Mouse (Mus musculus): ENCODE measurements at regions not wholly inside any gene's neighbourhood (a gene's known extent, or its start where the extent isn't known, plus 50 kb on each side); places are given as distances from the start of the nearest gene placed in this dataset.

DNA sequence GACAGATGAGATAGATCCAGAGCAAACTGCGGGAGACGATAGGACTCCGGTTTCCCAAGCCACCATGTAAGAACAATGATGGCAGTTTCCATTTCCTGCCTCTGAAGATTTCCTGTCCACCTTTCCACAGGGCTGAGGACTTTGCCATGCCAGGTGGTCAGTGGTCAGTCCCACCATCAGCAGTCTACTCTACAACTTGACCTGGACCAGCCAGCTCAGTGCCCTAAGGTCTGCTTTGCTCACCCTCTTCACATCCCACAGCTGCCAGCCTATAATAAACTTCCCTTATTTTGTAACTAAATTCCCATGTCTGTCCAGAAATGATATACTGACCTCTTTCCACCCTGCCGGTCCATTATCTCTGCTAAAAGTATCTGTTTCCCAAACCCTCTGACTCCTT lies 315.7 kb upstream of the Spred2 start:
- Histone ChIP-seq H3K27me3 (replicated peaks; ENCODE audit: control insufficient read depth, insufficient read depth, low read length) (no peaks in the 10 kb centered on the region), H3K4me2 (replicated peaks; ENCODE audit: low read depth) (no peak overlapping the region), H3K4me1 (replicated peaks; ENCODE audit: control insufficient read depth, insufficient read depth, low read length) (no peaks in the 10 kb centered on the region), H3K27ac (ENCODE audit: low read depth, low read length) (no peak overlapping the region), H3K36me3 (ENCODE audit: control insufficient read depth, insufficient read depth) (no peaks in the 10 kb centered on the region), H3K9me3 (ENCODE audit: control insufficient read depth) (no peaks in the 10 kb centered on the region), H3K4me3 (ENCODE audit: low read depth, low read length) (no peak overlapping the region), H3K9ac (ENCODE audit: low read depth, low read length) (no peak overlapping the region)
- TF ChIP-seq CTCF (IDR thresholded peaks at IDR 0.05; ENCODE audit: low read depth) = no peak
- WGBS = 90% methylated on average over 4 of the region's 4 CpGs
- no peak for ATAC-seq

DNA sequence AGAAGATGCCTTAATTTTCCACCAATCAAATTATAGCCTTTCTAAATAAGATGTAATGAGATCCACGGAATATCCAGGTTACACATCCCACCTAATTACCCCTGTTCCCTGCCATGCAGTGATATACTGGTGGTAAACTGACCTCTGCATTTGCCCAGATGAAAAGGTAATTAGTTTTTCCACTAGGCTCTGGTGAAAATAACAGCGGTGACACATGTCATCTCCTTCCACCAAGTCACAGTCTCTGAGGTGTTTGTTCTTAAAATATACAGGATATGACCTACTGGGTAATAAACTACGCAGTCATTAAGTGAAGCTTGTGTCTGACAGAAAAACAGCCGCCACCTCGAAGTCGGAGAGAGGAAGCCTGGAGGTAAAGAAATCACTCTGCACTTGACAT lies 313.6 kb upstream of the Spred2 start:
- H3K4me2 ChIP-seq (replicated peaks; ENCODE audit: low read depth) = no peak overlapping the region
- 55% methylated on average over 6 of the region's 6 CpGs for WGBS
- H3K4me3 ChIP-seq (ENCODE audit: low read depth, low read length) = no peak overlapping the region
- no peaks in the 10 kb centered on the region for H3K9me3 ChIP-seq (ENCODE audit: control insufficient read depth)
- no peak overlapping the region for H3K9ac ChIP-seq (ENCODE audit: low read depth, low read length)
- H3K27me3 ChIP-seq (replicated peaks; ENCODE audit: control insufficient read depth, insufficient read depth, low read length) = no peaks in the 10 kb centered on the region
- TF ChIP-seq CTCF (IDR thresholded peaks at IDR 0.05; ENCODE audit: low read depth) = no peak
- ATAC-seq = no peak
- no peaks in the 10 kb centered on the region for H3K4me1 ChIP-seq (replicated peaks; ENCODE audit: control insufficient read depth, insufficient read depth, low read length)
- H3K27ac ChIP-seq (ENCODE audit: low read depth, low read length) = no peak overlapping the region
- no peaks in the 10 kb centered on the region for H3K36me3 ChIP-seq (ENCODE audit: control insufficient read depth, insufficient read depth)

DNA sequence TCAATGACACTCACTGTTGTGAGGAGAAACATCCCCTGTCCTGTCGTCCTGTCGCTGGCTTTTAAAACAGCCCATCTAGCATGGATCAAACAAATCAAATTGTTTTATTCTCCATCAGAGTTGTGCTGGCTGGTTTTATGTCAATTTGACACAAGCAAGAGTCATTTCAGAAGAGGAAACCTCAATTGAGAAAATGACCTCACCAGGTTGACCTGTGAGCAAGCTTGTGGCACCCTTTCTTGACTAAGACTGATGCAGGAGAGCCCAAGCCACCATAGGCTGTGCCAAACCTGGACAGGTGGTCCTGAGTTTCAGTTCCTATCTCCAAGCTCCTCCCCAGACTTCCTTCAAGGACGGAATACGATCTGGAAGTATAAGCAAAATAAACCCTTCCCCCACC lies 313.0 kb upstream of the Spred2 start:
- no peaks in the 10 kb centered on the region for H3K4me1 ChIP-seq (replicated peaks; ENCODE audit: control insufficient read depth, insufficient read depth, low read length)
- H3K9ac ChIP-seq (ENCODE audit: low read depth, low read length) = no peak overlapping the region
- no peak overlapping the region for H3K27ac ChIP-seq (ENCODE audit: low read depth, low read length)
- H3K36me3 ChIP-seq (ENCODE audit: control insufficient read depth, insufficient read depth) = no peaks in the 10 kb centered on the region
- TF ChIP-seq CTCF (IDR thresholded peaks at IDR 0.05; ENCODE audit: low read depth) = no peak
- H3K27me3 ChIP-seq (replicated peaks; ENCODE audit: control insufficient read depth, insufficient read depth, low read length) = no peaks in the 10 kb centered on the region
- no peak for ATAC-seq
- H3K9me3 ChIP-seq (ENCODE audit: control insufficient read depth) = no peaks in the 10 kb centered on the region
- H3K4me3 ChIP-seq (ENCODE audit: low read depth, low read length) = no peak overlapping the region
- H3K4me2 ChIP-seq (replicated peaks; ENCODE audit: low read depth) = no peak overlapping the region
- 77% methylated on average over 4 of the region's 4 CpGs for WGBS

DNA sequence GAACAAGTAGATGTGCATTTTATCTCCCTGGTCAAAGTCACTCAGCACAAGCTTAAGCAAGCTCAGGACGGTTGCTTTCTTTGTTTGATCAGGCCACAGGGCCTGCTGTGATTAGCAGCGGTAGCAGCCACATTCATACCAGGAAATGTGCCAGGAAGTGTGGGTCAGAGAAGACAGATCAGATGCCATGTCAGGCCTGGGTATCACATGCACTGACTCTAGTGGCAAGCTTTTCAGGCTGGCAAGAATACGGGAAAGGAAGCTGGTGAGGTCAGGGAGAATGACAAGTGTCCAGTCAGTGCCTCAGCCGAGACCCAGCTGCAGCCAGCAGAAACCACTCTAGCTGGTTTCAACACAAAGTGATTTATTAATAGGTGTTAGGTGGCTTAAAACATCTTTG lies 307.7 kb upstream of the Spred2 start:
- Histone ChIP-seq H3K9me3 (ENCODE audit: control insufficient read depth) (no peaks in the 10 kb centered on the region), H3K9ac (ENCODE audit: low read depth, low read length) (no peak overlapping the region), H3K4me3 (ENCODE audit: low read depth, low read length) (no peak overlapping the region), H3K27ac (ENCODE audit: low read depth, low read length) (no peak overlapping the region), H3K4me1 (replicated peaks; ENCODE audit: control insufficient read depth, insufficient read depth, low read length) (no peaks in the 10 kb centered on the region), H3K4me2 (replicated peaks; ENCODE audit: low read depth) (no peak overlapping the region), H3K36me3 (ENCODE audit: control insufficient read depth, insufficient read depth) (no peaks in the 10 kb centered on the region), H3K27me3 (replicated peaks; ENCODE audit: control insufficient read depth, insufficient read depth, low read length) (no peaks in the 10 kb centered on the region)
- 63% methylated on average over 4 of the region's 4 CpGs for WGBS
- no peak for ATAC-seq
- no peak for TF ChIP-seq CTCF (IDR thresholded peaks at IDR 0.05; ENCODE audit: low read depth)

DNA sequence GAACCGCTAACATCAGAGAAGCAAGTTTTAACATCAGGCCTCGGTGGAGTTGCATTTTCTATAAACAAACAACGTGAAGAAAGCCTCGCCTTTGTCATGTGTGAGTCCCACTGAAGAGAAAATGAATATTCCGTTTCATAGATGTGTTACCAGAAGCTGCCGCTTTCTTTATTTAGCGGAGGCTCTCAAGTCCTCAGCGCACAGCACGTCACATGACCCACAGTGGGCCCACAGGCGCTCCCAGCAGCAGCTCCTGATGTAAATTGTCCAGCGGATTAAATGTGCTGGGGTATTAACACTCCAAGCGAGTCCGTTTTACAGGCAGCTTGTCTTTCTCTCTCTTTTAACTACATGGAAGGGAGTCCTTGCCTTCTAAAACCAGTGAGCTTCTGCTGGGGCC lies 304.7 kb upstream of the Spred2 start:
- WGBS = 77% methylated on average over 13 of the region's 13 CpGs
- no peak overlapping the region for H3K4me3 ChIP-seq (ENCODE audit: low read depth, low read length)
- ATAC-seq = no peak
- H3K9me3 ChIP-seq (ENCODE audit: control insufficient read depth) = no peaks in the 10 kb centered on the region
- no peaks in the 10 kb centered on the region for H3K36me3 ChIP-seq (ENCODE audit: control insufficient read depth, insufficient read depth)
- H3K9ac ChIP-seq (ENCODE audit: low read depth, low read length) = no peak overlapping the region
- H3K27ac ChIP-seq (ENCODE audit: low read depth, low read length) = no peak overlapping the region
- no peak overlapping the region for H3K4me2 ChIP-seq (replicated peaks; ENCODE audit: low read depth)
- H3K4me1 ChIP-seq (replicated peaks; ENCODE audit: control insufficient read depth, insufficient read depth, low read length) = no peaks in the 10 kb centered on the region
- TF ChIP-seq CTCF (IDR thresholded peaks at IDR 0.05; ENCODE audit: low read depth) = no peak
- H3K27me3 ChIP-seq (replicated peaks; ENCODE audit: control insufficient read depth, insufficient read depth, low read length) = no peaks in the 10 kb centered on the region

DNA sequence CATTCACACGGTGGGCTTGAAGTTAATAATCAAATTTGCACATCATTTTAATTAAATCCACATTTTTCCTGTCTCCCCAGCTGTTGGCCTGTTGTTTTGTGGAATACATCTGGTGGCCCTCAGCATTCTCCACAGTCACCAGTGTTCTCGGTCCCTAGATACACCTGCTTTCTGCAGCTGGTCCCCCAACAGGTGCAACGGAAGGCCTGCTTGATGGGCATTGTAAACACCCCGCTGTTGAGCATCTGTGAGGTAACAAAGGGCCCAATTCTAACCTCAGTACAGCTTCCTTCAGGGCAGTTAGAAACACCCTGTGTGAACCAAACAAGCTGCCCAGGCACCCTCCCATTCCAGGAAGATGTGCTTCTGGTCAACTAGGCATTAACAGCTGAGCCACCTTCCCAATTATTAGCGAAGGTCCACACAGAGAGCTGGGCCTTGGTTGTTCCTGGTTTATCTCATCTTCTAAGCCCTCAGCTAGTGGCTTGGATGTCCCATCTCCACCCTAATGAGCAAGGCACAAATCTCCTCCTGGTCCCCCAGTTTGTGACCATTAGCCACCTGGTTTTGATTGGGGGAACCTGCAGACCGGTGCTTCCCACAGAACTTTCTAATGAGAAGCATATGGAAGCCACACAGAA lies 293.0 kb upstream of the Spred2 start:
- H3K27me3 ChIP-seq (replicated peaks; ENCODE audit: control insufficient read depth, insufficient read depth, low read length) = no peaks in the 10 kb centered on the region
- H3K9ac ChIP-seq (ENCODE audit: low read depth, low read length) = no peak overlapping the region
- H3K4me2 ChIP-seq (replicated peaks; ENCODE audit: low read depth) = no peak overlapping the region
- no peak for ATAC-seq
- no peak for TF ChIP-seq CTCF (IDR thresholded peaks at IDR 0.05; ENCODE audit: low read depth)
- 91% methylated on average over 6 of the region's 6 CpGs for WGBS
- H3K27ac ChIP-seq (ENCODE audit: low read depth, low read length) = no peak overlapping the region
- H3K36me3 ChIP-seq (ENCODE audit: control insufficient read depth, insufficient read depth) = no peaks in the 10 kb centered on the region
- H3K9me3 ChIP-seq (ENCODE audit: control insufficient read depth) = no peaks in the 10 kb centered on the region
- H3K4me3 ChIP-seq (ENCODE audit: low read depth, low read length) = no peak overlapping the region
- H3K4me1 ChIP-seq (replicated peaks; ENCODE audit: control insufficient read depth, insufficient read depth, low read length) = no peaks in the 10 kb centered on the region

DNA sequence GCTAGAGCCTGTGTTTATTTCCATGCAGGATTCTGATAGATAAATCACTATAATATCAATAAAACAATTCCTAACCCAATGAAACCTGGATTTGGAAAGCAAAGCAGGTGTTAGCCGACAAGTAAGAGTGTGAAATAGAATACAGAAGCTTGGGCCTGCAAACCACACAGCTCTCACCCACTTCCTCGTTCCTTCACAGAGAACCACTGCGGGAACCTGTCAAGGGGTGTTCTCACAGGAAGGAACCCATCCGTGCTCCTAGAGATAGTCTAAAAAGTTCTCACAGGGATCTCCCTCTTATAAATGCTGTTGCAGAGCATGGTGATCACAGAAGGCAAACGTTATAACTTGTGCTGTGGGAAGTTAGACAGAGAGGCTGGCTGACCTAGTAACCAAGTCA lies 291.7 kb upstream of the Spred2 start:
- H3K27me3 ChIP-seq (replicated peaks; ENCODE audit: control insufficient read depth, insufficient read depth, low read length) = no peaks in the 10 kb centered on the region
- no peaks in the 10 kb centered on the region for H3K4me1 ChIP-seq (replicated peaks; ENCODE audit: control insufficient read depth, insufficient read depth, low read length)
- WGBS = 68% methylated on average over 5 of the region's 5 CpGs
- H3K27ac ChIP-seq (ENCODE audit: low read depth, low read length) = no peak overlapping the region
- ATAC-seq = no peak
- TF ChIP-seq CTCF (IDR thresholded peaks at IDR 0.05; ENCODE audit: low read depth) = no peak
- H3K4me2 ChIP-seq (replicated peaks; ENCODE audit: low read depth) = no peak overlapping the region
- H3K9me3 ChIP-seq (ENCODE audit: control insufficient read depth) = no peaks in the 10 kb centered on the region
- no peaks in the 10 kb centered on the region for H3K36me3 ChIP-seq (ENCODE audit: control insufficient read depth, insufficient read depth)
- no peak overlapping the region for H3K9ac ChIP-seq (ENCODE audit: low read depth, low read length)
- no peak overlapping the region for H3K4me3 ChIP-seq (ENCODE audit: low read depth, low read length)
